8 mouse cellular contexts compared by ENCODE assay signal in the genomic region with DNA sequence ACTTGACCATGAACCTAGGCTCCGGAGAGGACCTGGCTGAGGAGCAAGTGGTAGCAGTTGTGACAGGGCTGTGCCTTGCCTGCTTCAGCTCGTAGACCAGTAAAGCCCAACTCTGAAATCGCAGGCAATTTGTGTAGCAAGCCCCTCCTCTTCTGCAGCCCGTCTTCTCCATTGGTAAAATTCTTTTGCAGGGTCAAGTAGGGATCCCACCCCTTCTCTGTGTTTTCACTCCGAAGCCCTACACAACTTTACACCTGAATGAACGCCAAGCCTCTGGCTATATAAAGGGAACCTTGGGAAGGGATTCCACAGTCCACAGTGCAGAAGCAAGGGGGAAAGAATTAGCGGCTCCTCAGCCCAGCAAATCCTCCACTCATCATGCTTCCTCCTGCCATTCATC. TPM values are rescaled to one million over a fixed set of nuclear protein-coding genes. Genes with fewer than 3 reads are reported as not detected.
DNase-seq lines count a peak whose midpoint lies in the region; ATAC-seq and TF ChIP-seq lines count a peak whose summit lies in the region.

Gene Sostdc1 (plus strand): TSS at position 224 of the 400 bp plus-strand sequence.

- ATAC-seq in heart, postnatal 0 days (ENCODE audit: insufficient read depth, low read depth): no peak
- peak; percentile 40 for ATAC-seq in forebrain, embryonic 11.5 days (replicated peaks; ENCODE audit: low FRiP score)
- ATAC-seq in kidney, embryonic 14.5 days (ENCODE audit: low FRiP score, low TSS enrichment): peak; percentile 70
- no peak for ATAC-seq in neural tube, embryonic 12.5 days (ENCODE audit: low FRiP score, low read depth)

- H3K9ac ChIP-seq in heart, postnatal 0 days (replicated peaks; ENCODE audit: low read depth, low read length): no peak within 1 kb of the TSS
- H3K9ac ChIP-seq in heart, adult 2 months (ENCODE audit: low read depth, low read length): no peak within 1 kb of the TSS
- no peak within 1 kb of the TSS for H3K9ac ChIP-seq in forebrain, embryonic 11.5 days (ENCODE audit: low read length)
- no peak within 1 kb of the TSS; the same call in 1 of the 2 replicates for H3K9ac ChIP-seq in kidney, embryonic 14.5 days (ENCODE audit: low read depth, low read length)
- H3K9ac ChIP-seq in neural tube, embryonic 12.5 days: no peak within 1 kb of the TSS

- H3K27me3 ChIP-seq in heart, postnatal 0 days (ENCODE audit: control insufficient read depth, insufficient read depth, low read length): no peaks in the 10 kb centered on the region
- 0 out of 2 replicates have a peak, but pooled peaks cover 1% of the 10 kb centered on the region for H3K27me3 ChIP-seq in heart, adult 2 months (ENCODE audit: control insufficient read depth, insufficient read depth, low read length)
- H3K27me3 ChIP-seq in forebrain, embryonic 11.5 days (ENCODE audit: control insufficient read depth, insufficient read depth, low read length): no peaks in the 10 kb centered on the region
- H3K27me3 ChIP-seq in kidney, embryonic 14.5 days (ENCODE audit: control insufficient read depth, insufficient read depth, low read length): 0 out of 2 replicates have a peak, but pooled peaks cover 3% of the 10 kb centered on the region
- H3K27me3 ChIP-seq in neural tube, embryonic 12.5 days (replicated peaks): no peaks in the 10 kb centered on the region

- no peak within 1 kb of the TSS for H3K27ac ChIP-seq in heart, postnatal 0 days (ENCODE audit: low read depth)
- H3K27ac ChIP-seq in heart, adult 2 months: no peak within 1 kb of the TSS
- no peak within 1 kb of the TSS for H3K27ac ChIP-seq in forebrain, embryonic 11.5 days (ENCODE audit: low read depth, low read length)
- H3K27ac ChIP-seq in kidney, embryonic 14.5 days (ENCODE audit: low read depth, low read length): no peak within 1 kb of the TSS
- H3K27ac ChIP-seq in neural tube, embryonic 12.5 days: no peak within 1 kb of the TSS

- no peak for TF ChIP-seq CTCF in heart, postnatal 0 days (IDR thresholded peaks at IDR 0.05; ENCODE audit: low read depth)
- no peak for TF ChIP-seq CTCF in heart, adult 2 months (IDR thresholded peaks at IDR 0.05)

- H3K9me3 ChIP-seq in heart, postnatal 0 days (replicated peaks; ENCODE audit: control insufficient read depth, low read length): no peaks in the 10 kb centered on the region
- H3K9me3 ChIP-seq in forebrain, embryonic 11.5 days (ENCODE audit: control insufficient read depth, low read length): no peaks in the 10 kb centered on the region
- H3K9me3 ChIP-seq in kidney, embryonic 14.5 days (ENCODE audit: control insufficient read depth, low read length): no peaks in the 10 kb centered on the region
- no peaks in the 10 kb centered on the region for H3K9me3 ChIP-seq in neural tube, embryonic 12.5 days

- intact Hi-C loops in heart, adult 2 months (cut with DNase I): no loop called here

- H3K79me2 ChIP-seq in heart, adult 2 months (replicated peaks; ENCODE audit: control insufficient read depth, insufficient read depth, low read length): no peaks in the 10 kb centered on the region

- TF ChIP-seq EP300 in heart, postnatal 0 days (IDR thresholded peaks at IDR 0.05; ENCODE audit: low read depth): no peak
- no peak for TF ChIP-seq EP300 in heart, adult 2 months (IDR thresholded peaks at IDR 0.05; ENCODE audit: insufficient read depth, low read depth, low read length)

- H3K4me3 ChIP-seq in heart, postnatal 0 days (ENCODE audit: low read depth, low read length): no peak within 1 kb of the TSS
- no peak within 1 kb of the TSS for H3K4me3 ChIP-seq in heart, adult 2 months
- no peak within 1 kb of the TSS for H3K4me3 ChIP-seq in forebrain, embryonic 11.5 days (ENCODE audit: low read depth, low read length)
- H3K4me3 ChIP-seq in kidney, embryonic 14.5 days (ENCODE audit: low read length): peak within 1 kb of the TSS; percentile 26
- no peak within 1 kb of the TSS for H3K4me3 ChIP-seq in neural tube, embryonic 12.5 days

- H3K4me2 ChIP-seq in heart, postnatal 0 days (ENCODE audit: low read depth, low read length): peak within 1 kb of the TSS; percentile 51
- peak within 1 kb of the TSS; percentile 39 for H3K4me2 ChIP-seq in forebrain, embryonic 11.5 days (ENCODE audit: low read depth, low read length, severe bottlenecking)
- peak within 1 kb of the TSS; percentile 27 for H3K4me2 ChIP-seq in kidney, embryonic 14.5 days (replicated peaks; ENCODE audit: low read depth, low read length)
- H3K4me2 ChIP-seq in neural tube, embryonic 12.5 days (replicated peaks): peak within 1 kb of the TSS; percentile 35

- no peak for DNase-seq in heart, postnatal 0 days (ENCODE audit: low spot score)
- DNase-seq in heart, adult 2 months: no peak
- DNase-seq in forebrain, embryonic 11.5 days (ENCODE audit: low spot score): peak; percentile 55
- no peak for DNase-seq in adrenal gland, postnatal 36 days
- no peak for DNase-seq in cerebellum, adult 9-10 months
- no peak for DNase-seq in cerebellum, adult 11 months

- TF ChIP-seq POLR2A in heart, adult 2 months (IDR thresholded peaks at IDR 0.05; ENCODE audit: insufficient read depth, low read depth, low read length): no peak

- H3K4me1 ChIP-seq in heart, postnatal 0 days (ENCODE audit: control insufficient read depth, insufficient read depth): 0 out of 2 replicates have a peak, but pooled peaks cover 3% of the 10 kb centered on the region
- no peaks in the 10 kb centered on the region for H3K4me1 ChIP-seq in heart, adult 2 months (ENCODE audit: control insufficient read depth, insufficient read depth, low read length)
- H3K4me1 ChIP-seq in forebrain, embryonic 11.5 days (replicated peaks; ENCODE audit: control insufficient read depth, insufficient read depth, low read length): no peaks in the 10 kb centered on the region; the same call in 1 of the 2 replicates
- 0 out of 2 replicates have a peak, but pooled peaks cover 5% of the 10 kb centered on the region for H3K4me1 ChIP-seq in kidney, embryonic 14.5 days (ENCODE audit: control insufficient read depth, insufficient read depth, low read length)
- H3K4me1 ChIP-seq in neural tube, embryonic 12.5 days: no peaks in the 10 kb centered on the region

- no peaks in the 10 kb centered on the region for H3K36me3 ChIP-seq in heart, postnatal 0 days (replicated peaks; ENCODE audit: control insufficient read depth, insufficient read depth, low read length)
- H3K36me3 ChIP-seq in heart, adult 2 months (ENCODE audit: control insufficient read depth, insufficient read depth, low read length): no peaks in the 10 kb centered on the region
- no peaks in the 10 kb centered on the region for H3K36me3 ChIP-seq in forebrain, embryonic 11.5 days (ENCODE audit: control insufficient read depth, insufficient read depth, low read length)
- no peaks in the 10 kb centered on the region for H3K36me3 ChIP-seq in kidney, embryonic 14.5 days (ENCODE audit: control insufficient read depth, insufficient read depth, low read length)
- no peaks in the 10 kb centered on the region for H3K36me3 ChIP-seq in neural tube, embryonic 12.5 days

- WGBS in heart, postnatal 0 days: 12% methylated on average over 7 of the region's 7 CpGs
- WGBS in heart, adult 2 months: 25% methylated on average over 7 of the region's 7 CpGs
- 4% methylated on average over 7 of the region's 7 CpGs for WGBS in forebrain, embryonic 11.5 days
- WGBS in kidney, embryonic 14.5 days: 12% methylated on average over 7 of the region's 7 CpGs
- WGBS in neural tube, embryonic 12.5 days: 13% methylated on average over 7 of the region's 7 CpGs

RNA-seq across cellular contexts. Expression of gene Sostdc1, which starts in this region (rescaled TPM):
- total RNA-seq in heart, postnatal 0 days (2014; rRNA removed; ENCODE audit: low replicate concordance): not detected in 2 replicates
- 0.14 and 0.69 TPM in 2 replicates for polyA plus RNA-seq in heart, postnatal 0 days (2015; fragmentation: Nextera tagmentation; extraction: Ambion mirVana)
- under 1 TPM; 0.27 to 0.31 TPM for total RNA-seq in heart, adult 2 months (2021)
- 0.49 and 0.73 TPM in 2 replicates for polyA plus RNA-seq in heart, adult 2 months (2012; rRNA removed)
- 9.5 and 9.7 TPM in 2 replicates for polyA plus RNA-seq in forebrain, embryonic 11.5 days (2014; fragmentation: Nextera tagmentation; extraction: Ambion mirVana)
- polyA plus RNA-seq in kidney, embryonic 14.5 days (2014; fragmentation: Nextera tagmentation; extraction: Ambion mirVana): 42.9 and 50.1 TPM in 2 replicates
- 3.2 and 4.3 TPM in 2 replicates for polyA plus RNA-seq in neural tube, embryonic 12.5 days (2016; fragmentation: Nextera tagmentation; extraction: Ambion mirVana)
- under 1 TPM; 0.49 to 0.83 TPM for total RNA-seq in adrenal gland, postnatal 36 days (2021)

Comparison
In these comparisons a context has a peak if more than half of its experiments do, and no peak if none do; other contexts are left out.
1. ATAC-seq: peak in forebrain, embryonic 11.5 days (single experiment) and kidney, embryonic 14.5 days (single experiment); none in heart, postnatal 0 days (single experiment) and neural tube, embryonic 12.5 days (single experiment).
2. Peak in every context shown above with its lines, with median percentiles within 50 percentile points of each other: H3K4me2 ChIP-seq.